Mouse (Mus musculus) right cerebral cortex, adult 2 months (tissue): ENCODE measurements around the gene Abhd16a.

ENCODE experiments used
- DNase-seq, 2 experiments: peaks; one replicate each; pipeline ENCODE4 v3.0.0; 2021 to 2022; ENCODE audit warnings: low spot score in 2 of 2

The Abhd16a gene

GRCm38 (mm10) chr17:35088825-35089644, at the start of gene Abhd16a:
TSS of gene Abhd16a (plus strand) at chr17:35089263.
- peak; percentile 92 to 97 for DNase-seq

GRCm38 (mm10) chr17:35043794-35044193, 45.3 kb upstream of the Abhd16a start:
- DNase-seq: no peak

GRCm38 (mm10) chr17:35044904-35045806, 43.9 kb upstream of the Abhd16a start:
- DNase-seq: no peak

GRCm38 (mm10) chr17:35045807-35046680, 43.0 kb upstream of the Abhd16a start:
- DNase-seq: no peak

GRCm38 (mm10) chr17:35046681-35047455, 42.2 kb upstream of the Abhd16a start, which contains the start of gene Msh5:
TSS of gene Msh5 (minus strand) at chr17:35046745.
- peak; percentile 91 to 92 for DNase-seq

GRCm38 (mm10) chr17:35047688-35048087, 41.4 kb upstream of the Abhd16a start:
- DNase-seq: no peak

- no peak for DNase-seq
These were observed 40.7 kb upstream of the Abhd16a start for GRCm38 (mm10) chr17:35048149-35048931.

GRCm38 (mm10) chr17:35048932-35049440, 40.1 kb upstream of the Abhd16a start:
- DNase-seq: no peak

- no peak for DNase-seq
These were observed 39.5 kb upstream of the Abhd16a start, which contains the start of gene Clic1 for GRCm38 (mm10) chr17:35049561-35050016. TSS of gene Clic1 (plus strand) at chr17:35049966.

- no peak for DNase-seq
These were observed 38.8 kb upstream of the Abhd16a start for GRCm38 (mm10) chr17:35050126-35050750.

- no peak for DNase-seq
These were observed 37.6 kb upstream of the Abhd16a start for GRCm38 (mm10) chr17:35051156-35052086.

GRCm38 (mm10) chr17:35052271-35052798, 36.7 kb upstream of the Abhd16a start:
- no peak for DNase-seq

- DNase-seq: no peak
These were observed 33.2 kb upstream of the Abhd16a start for GRCm38 (mm10) chr17:35055691-35056495.

- DNase-seq: no peak
These were observed 32.0 kb upstream of the Abhd16a start for GRCm38 (mm10) chr17:35057090-35057489.

GRCm38 (mm10) chr17:35058316-35058715, 30.7 kb upstream of the Abhd16a start:
- DNase-seq: no peak
